Mouse (Mus musculus): ENCODE measurements around the gene Gm21958.
A peak's percentile ranks its signal among the peaks of the same experiment; 100 is the strongest.

The Gm21958 gene

GRCm38 (mm10) chr3:54714253-54714652 lies at the start of gene Gm21958:
Gene Gm21958 (minus strand): TSS chr3:54714353.
- no peak for DNase-seq (ENCODE audit: low read depth, low spot score)

DNA sequence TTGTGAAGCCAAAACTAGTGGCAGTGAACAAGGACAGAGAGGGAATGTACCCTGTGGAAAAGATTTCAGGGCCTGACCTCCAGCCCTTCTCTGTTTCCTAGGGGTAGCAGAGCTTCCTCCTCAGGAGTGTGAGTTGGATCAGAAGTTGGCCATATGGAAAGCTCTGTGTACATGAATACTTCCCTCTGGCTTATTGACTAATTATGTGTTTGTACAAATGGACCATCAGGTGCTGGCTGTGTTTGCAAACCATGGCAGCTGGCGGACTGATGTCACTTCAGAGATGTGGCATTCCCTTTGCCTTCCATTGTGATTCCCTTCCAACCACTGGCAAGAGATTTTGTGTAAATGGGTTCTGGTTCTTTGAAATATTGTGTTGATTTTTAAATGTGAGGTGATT lies 47.1 kb upstream of the Gm21958 start:
- DNase-seq (ENCODE audit: low read depth, low spot score) = no peak

- DNase-seq (ENCODE audit: low read depth, low spot score) = no peak
These were observed 46.4 kb upstream of the Gm21958 start for GRCm38 (mm10) chr3:54760321-54761115.

DNA sequence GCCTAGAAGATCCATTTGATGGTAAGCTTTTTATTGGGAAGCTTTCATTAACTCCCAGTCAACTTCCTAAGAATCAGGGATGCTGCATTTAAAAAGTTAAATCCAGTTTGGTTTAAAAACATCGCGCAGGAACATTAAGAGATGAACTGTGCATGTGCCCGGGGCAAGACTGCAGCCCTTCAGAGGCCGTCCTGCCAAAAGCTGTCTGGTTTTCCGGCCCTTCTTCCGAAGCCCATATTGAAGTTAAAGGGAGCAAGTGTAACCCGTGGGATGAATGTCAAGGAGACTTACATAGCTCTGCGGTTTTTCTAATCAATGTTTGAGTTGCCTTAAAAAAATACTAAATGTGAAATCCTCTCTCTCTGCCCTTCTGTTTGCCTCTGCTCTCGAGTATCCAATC lies 45.1 kb upstream of the Gm21958 start:
- DNase-seq (ENCODE audit: low read depth, low spot score) = no peak

GRCm38 (mm10) chr3:54757446-54757845 lies 43.3 kb upstream of the Gm21958 start:
- DNase-seq (ENCODE audit: low read depth, low spot score) = no peak

DNA sequence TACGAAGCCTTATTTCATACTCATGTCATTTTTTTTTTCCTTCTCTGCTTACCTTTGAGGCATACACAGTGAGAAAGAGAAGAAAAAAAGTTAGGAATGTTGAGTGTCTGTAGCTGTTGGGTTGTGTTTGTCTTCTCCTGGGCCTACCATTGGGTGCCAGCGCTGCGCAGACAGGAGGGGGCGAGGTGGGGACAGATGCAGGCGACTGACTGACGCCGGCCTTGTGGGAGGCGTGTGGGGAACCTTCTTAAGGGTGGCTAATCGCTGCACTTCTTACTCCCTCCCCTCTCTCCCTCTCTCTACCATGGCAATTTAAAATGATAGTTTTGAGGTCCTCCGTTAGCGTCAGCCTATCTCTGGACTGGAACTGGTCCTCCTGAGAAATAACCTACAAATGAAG lies 41.9 kb upstream of the Gm21958 start:
- peak; percentile 39 for DNase-seq (ENCODE audit: low read depth, low spot score)

DNA sequence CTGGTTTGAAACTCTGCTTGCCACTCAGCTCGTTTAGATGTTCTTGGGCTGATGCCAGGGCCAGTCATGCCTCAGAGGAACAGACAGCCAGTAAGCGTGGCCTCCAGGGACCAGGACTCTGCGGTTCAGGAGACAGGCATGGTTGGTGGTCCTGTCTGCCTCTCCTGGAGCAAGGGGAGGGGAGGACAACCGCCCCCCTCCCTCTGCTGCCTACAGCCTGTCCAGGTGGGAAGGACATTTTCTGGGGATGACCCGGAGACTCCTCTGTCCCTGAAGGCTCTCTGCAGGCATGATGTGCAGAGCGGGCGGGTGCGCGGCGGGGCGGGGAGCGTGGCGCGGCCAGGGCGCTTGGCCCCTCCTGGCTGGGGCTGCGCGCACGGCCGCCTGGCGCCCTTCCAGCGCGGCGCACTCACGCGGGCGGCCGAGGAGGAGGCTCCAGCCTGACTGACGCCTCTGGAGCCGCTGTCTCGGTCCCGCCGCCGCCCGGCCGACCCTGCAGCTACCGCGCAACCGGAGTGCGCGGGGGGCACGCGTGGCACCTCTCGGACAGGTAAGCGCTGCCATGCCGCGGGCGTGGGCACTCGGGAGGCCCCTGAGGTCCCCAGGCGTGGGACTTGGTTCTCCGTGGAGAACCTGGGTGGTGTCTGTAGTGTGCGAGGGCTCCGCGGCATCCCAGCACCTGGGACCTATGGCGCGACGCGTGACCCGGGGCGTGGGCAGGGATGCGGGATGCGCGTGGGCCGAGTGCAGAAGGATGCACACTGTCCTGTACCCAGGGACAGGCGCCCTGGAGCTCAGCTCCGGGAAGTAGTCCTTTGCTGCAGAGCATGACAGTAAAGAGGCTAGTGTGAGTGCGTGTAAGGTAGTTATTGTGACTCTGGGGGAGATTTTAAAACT lies 41.2 kb upstream of the Gm21958 start, which contains the start of gene Smad9:
Smad9 (plus strand) TSS at position 438 of the 897 bp plus-strand sequence.
- DNase-seq (ENCODE audit: low read depth, low spot score) = peak; percentile 72

DNA sequence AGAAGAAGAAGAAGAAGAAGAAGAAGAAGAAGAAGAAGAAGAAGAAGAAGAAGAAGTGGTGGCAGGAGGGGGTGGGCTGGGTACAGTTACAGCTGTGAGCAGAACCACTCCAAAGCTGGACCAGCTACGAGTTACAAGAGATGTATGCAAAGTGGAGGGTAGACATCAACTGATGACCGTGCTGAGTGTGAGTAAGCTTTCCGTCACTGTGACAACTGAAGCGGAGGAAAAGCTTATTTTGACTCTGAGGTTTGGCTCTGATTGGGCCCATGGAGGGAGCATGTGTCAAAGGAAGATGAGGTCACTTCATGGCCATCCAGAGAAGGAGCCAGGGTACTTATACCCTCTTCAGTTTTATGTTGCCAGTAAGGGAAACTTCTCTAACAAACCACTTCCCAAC lies 39.3 kb upstream of the Gm21958 start:
- DNase-seq (ENCODE audit: low read depth, low spot score) = no peak

DNA sequence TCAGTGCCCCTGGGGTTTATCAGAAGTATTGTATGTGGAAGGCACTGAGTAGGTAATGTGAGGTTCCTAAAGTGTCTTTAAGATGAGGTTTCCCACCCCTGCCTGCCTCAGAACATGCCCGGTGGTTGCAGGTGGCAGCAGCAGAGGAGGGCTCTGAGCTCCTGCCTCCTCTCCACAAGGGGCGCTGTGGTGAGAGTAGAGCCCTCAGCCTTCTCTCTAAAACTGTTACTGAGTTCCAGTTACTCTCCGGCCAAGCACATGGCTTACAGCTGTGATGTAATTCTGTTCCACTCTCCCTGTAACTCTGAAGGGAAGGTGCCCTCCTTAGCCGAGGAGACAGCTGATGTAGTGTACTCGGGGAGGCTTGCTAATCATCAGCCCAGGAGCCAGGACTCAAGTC lies 31.6 kb upstream of the Gm21958 start:
- DNase-seq (ENCODE audit: low read depth, low spot score) = peak; percentile 84

- DNase-seq (ENCODE audit: low read depth, low spot score) = no peak
These were observed 27.8 kb upstream of the Gm21958 start for GRCm38 (mm10) chr3:54741965-54742364.

DNA sequence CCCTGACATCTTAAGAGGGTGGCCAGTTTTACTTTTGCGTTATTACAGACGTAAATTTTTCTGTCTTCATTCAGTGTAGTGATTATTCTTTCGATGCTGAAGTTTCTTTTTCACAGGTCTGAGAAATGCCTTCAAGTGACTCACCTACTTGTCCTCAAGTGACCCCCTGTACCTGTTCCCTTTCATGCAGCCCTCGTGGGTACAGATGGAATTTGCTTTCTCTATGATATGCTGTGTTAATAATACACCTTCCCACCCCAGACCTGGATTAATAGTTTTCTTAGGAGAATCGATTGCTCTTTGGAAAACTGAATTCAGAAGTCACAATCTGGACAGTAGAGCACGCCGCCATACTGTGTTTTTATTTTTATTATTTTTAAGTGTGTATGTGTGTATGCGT lies 23.2 kb upstream of the Gm21958 start:
- DNase-seq (ENCODE audit: low read depth, low spot score) = no peak

DNA sequence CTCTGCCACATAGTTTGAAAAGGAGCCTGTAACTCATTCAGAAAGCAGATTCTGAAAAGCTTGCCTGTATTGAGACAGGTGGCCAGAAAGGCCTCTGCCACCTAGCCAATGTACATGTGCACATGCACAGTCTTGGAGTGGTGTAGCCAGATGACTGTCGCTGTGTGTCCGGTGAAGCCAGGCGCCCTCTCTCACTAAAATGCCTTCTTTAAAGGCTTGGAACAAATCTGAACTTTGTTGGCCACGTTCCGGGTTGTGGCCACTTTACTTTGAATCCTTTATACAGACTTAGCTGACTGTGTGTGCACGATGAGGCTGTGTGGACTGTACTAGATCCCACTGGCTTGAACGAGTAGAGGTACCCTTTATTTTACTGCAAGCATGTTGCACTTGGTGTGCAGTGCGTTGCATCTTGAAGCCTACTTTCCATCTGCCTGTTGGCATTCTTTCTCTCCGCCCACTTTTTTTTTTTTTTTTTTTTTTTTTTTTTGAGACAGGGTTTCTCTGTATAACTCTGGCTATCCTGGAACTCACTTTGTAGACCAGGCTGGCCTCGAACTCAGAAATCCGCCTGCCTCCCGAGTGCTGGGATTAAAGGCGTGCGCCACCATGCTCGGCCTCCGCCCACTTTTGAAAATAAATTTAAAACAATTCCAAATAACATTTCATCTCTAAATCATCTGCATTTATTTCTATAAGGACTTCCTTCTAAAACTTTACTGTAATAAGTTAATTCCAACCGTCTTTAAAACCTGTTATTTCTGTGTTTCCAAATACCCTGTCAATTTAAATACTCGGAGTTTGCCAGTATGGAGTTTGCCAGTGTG lies 22.2 kb upstream of the Gm21958 start:
- peak; percentile 24 for DNase-seq (ENCODE audit: low read depth, low spot score)

DNA sequence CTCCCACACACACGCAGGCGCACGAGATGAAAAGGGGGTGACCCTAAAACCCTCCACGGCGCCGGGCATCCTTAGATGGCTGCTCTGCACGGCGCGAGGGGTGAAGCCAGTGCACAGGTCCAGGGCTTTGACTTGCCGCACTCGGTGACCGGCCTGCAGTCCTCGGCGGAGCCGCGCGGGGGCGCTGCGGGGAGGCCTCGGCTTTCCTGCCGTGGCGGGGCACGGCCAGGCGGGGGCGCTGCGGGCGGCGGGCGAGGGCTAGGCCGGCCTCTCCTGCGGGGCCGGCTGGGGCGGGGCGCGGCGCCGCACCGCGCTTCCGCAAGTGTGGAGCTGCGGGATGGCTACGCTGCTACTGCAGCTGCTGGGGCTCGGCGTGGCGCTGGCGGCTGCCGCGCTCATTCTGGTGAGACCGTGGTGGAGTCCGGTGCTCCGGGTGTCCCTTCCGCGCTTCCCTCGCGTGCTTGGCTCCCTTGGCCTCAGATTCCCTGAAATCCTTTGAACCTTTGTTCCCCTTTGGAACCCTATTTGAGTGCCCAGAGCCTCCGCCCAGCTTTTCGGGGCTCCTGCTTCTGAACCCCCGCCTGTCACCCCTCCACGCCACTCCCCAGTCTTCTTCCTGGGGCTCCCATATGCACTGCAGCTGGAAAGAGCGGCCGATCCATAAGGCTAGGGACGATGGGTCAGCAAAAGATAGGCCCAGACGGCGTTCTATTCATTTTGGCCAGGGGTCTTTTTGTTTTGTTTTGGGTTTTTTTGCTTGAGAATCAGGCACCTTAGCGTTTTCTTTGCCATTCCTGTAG lies 21.3 kb upstream of the Gm21958 start, which contains the start of the genes Exosc8 and Alg5:
Exosc8 (minus strand) TSS at position 147 of the 800 bp plus-strand sequence.
Alg5 (plus strand) TSS at position 293 of the 800 bp plus-strand sequence.
- DNase-seq (ENCODE audit: low read depth, low spot score) = peak; percentile 86

- peak; percentile 96 for DNase-seq (ENCODE audit: low read depth, low spot score)
These were observed 20.5 kb upstream of the Gm21958 start for GRCm38 (mm10) chr3:54734411-54735246.

GRCm38 (mm10) chr3:54732371-54732770 lies 18.2 kb upstream of the Gm21958 start:
- no peak for DNase-seq (ENCODE audit: low read depth, low spot score)

- no peak for DNase-seq (ENCODE audit: low read depth, low spot score)
These were observed 17.5 kb upstream of the Gm21958 start for GRCm38 (mm10) chr3:54731626-54732150.

GRCm38 (mm10) chr3:54728100-54728499 lies 13.9 kb upstream of the Gm21958 start:
- no peak for DNase-seq (ENCODE audit: low read depth, low spot score)

DNA sequence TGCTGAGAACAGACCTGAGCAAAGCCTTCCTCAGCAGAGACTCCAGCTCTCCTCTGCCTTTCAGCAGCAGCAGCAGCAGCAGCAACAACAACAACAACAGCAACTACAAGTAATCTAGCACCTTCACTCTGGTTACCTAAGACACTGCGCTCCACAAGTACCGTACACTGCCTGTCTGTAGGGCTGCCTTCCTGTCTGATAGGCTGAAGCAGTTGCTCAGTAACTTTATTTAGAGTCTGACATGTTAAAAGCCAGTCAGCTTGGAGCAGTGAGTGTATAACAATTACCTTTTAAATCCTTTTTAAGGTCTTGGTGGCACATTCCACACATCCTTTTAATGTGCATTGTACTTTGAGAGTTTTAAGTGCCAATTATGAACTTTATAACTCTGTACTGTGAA lies 13.4 kb upstream of the Gm21958 start:
- DNase-seq (ENCODE audit: low read depth, low spot score) = no peak

DNA sequence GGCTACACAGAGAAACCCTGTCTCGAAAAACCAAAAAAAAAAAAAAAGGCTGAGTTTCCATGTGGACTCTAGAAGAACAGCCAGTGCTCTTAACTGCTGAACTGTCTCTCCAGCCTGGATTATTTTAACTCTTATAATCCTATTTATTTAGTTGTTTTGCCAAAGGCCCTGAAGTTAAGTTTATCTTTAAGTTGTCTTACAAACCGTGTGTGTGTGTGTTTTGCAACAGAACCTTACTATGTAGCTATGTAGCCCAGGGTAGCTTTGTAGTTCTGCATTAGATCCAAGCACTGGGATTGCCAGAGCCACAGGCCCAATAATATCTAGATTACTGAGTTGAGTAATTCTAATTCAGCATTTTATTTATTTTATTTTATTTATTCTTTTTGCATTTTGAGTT lies 11.2 kb upstream of the Gm21958 start:
- DNase-seq (ENCODE audit: low read depth, low spot score) = no peak

Measured in ZHBTc4 (cell line).